Mouse (Mus musculus) lung, adult 2 months (tissue): ENCODE data around the gene Fabp6. TPM values are rescaled to one million over a fixed set of nuclear protein-coding genes. Genes with fewer than 3 reads are reported as not detected.

Source experiments
- DNase-seq: peaks from one replicate; pipeline ENCODE4 v3.0.0; 2022
- H3K4me1 ChIP-seq: fragments of 200-500 bp; 2 replicates; pipeline ENCODE4 v1.6.1; 2011; ENCODE audit warnings: low read length; ENCODE audit not compliant: control insufficient read depth, insufficient read depth
- H3K4me3 ChIP-seq: fragments of 200-500 bp; replicated peaks from 2 replicates; pipeline ENCODE3; 2011; ENCODE audit warnings: low read depth, mild to moderate bottlenecking, control low read depth, low read length; ENCODE audit errors: extremely low read depth
- CTCF ChIP-seq: fragments of 200-500 bp; IDR thresholded peaks from 2 replicates; pipeline ENCODE4 v1.5.1; 2011; ENCODE audit warnings: mild to moderate bottlenecking, low read length, control low read depth; ENCODE audit not compliant: insufficient read depth
- POLR2A ChIP-seq: fragments of 200-500 bp; IDR thresholded peaks from 2 replicates; pipeline ENCODE4 v1.6.1; 2011; ENCODE audit warnings: low read depth, mild to moderate bottlenecking, control low read depth, low read length, borderline replicate concordance; ENCODE audit errors: extremely low read depth
- whole genome bisulfite sequencing: fragments of 180-500 bp; shearing (Covaris S2); methylation state at CpG from one replicate; pipeline ENCODE4 v1.1.7; 2018; 5-methylcytosine and 5-hydroxymethylcytosine counted together
- polyA plus RNA-seq: library from polyadenylated mRNA; depleted of rRNA; stranded (reverse); fragments of >200 nt; gene quantifications from 2 replicates; pipeline ENCODE4 v1.2.3, GENCODE M21; 2012

The Fabp6 gene
- polyA plus RNA-seq, 1 experiment = 0.34 TPM

DNA sequence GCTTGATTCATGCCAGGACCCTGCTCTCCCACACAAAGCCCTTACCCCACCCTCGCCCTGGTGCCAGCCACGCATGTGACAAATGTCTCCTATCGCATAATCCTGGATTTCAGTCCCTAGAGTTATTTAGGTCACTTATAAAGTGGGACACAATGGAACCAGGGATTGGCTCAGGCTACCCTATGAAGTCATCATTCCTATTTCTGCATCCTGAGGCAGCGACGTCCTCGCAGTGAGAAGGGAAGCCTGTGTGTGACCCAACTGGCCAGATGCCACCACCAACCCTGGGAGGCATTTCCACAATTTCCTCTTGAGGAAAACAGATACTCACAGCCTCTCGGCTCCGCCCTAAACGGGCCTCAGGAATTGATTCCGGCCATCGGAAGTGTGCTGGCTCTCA, 31.7 kb downstream of the Fabp6 start:
- WGBS = 25% methylated on average over 11 of the region's 11 CpGs
- peak; percentile 62 for DNase-seq
- TF ChIP-seq POLR2A (no peak), CTCF (no peak)
- peaks cover 13% of the 10 kb centered on the region for H3K4me1 ChIP-seq
- no peak overlapping the region for H3K4me3 ChIP-seq

DNA sequence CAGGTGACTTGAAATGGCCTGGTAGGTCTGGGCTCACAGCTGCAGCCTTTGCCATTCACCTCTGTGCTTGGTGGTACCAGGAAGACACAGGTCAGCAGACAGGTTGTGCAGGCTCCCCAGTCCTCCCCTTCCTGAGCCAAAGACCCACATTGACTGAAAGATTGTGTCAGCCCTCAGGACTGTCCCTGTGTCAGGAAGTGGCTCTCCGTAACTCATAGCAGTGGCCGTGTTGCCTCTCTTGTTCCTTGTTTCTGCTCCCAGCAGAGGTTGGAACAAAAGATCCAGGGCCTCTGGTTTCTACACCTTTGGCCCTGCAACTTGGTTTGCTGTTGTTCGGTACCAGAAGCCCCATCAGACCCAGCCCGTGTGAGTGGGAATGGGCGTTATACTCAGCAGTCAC, 32.2 kb downstream of the Fabp6 start:
- no peak for DNase-seq
- H3K4me1 ChIP-seq = peaks cover 13% of the 10 kb centered on the region
- TF ChIP-seq CTCF = no peak
- no peak for TF ChIP-seq POLR2A
- 41% methylated on average over 5 of the region's 5 CpGs for WGBS
- no peak overlapping the region for H3K4me3 ChIP-seq

DNA sequence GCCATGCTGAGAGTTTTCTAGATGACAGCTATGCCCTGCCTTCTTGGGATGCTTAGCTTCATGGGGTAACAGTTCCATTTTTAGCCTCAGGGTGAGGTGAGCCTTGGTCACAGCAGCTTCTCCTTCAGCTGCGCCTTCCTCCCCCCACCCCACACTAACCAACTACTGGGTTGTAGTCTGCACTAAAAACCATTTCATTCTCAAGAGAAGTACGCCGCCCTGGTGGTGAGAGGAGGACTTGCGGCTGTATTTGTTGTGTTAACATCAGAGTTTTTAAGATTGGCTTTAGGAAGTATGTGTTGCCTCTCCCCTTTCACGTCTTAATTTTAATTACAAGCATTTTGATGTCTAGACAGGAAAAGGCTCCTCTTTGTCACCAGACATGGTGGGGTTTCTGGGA, 33.1 kb downstream of the Fabp6 start:
- Histone ChIP-seq H3K4me1 (peaks cover 13% of the 10 kb centered on the region), H3K4me3 (no peak overlapping the region)
- TF ChIP-seq POLR2A = no peak
- TF ChIP-seq CTCF = peak; percentile 61
- WGBS = 61% methylated on average over 5 of the region's 5 CpGs
- peak; percentile 40 for DNase-seq

DNA sequence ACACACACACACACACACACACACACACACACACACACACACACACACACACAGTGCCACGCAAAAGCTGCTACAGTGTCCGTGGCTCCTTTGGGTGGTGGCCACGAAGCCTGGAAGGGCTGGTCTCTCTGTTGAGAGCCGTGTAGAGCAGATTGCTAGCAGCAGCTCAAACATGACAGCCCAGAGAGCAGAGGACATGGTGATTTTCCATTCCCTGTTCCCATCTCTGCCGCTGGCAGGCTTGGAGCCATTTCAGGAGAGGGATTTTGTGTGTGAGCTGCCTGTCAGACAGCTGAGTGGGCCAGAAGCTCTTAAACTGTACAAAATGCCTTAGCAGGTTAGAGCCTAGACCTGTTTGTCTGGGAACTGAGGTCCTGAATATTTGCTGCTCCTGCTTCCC, 34.6 kb downstream of the Fabp6 start:
- WGBS = 50% methylated on average over 5 of the region's 5 CpGs
- TF ChIP-seq POLR2A (no peak), CTCF (no peak)
- no peak for DNase-seq
- no peak overlapping the region for H3K4me3 ChIP-seq
- H3K4me1 ChIP-seq = peaks cover 16% of the 10 kb centered on the region

DNA sequence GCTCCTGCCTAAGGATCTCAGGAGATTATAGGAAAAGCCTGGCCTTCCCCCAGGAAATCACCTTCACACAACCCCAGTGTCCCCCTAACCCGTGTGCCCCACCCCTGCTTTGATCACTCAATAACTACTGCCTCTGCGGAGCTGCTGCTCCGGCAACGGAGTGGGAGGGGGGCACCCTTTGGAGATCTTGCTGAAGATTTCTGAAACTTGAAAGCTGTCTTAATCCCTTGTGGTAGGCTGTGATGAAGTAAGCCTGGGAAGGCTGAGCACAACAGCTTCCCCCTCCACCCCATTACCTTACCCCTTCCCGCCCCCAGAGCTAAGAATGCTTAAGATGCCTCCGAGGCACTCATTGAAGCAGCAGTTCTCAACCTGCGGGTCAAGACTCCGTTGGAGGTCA, 35.5 kb downstream of the Fabp6 start:
- Histone ChIP-seq H3K4me3 (no peak overlapping the region), H3K4me1 (peaks cover 16% of the 10 kb centered on the region)
- 49% methylated on average over 8 of the region's 8 CpGs for WGBS
- no peak for DNase-seq
- no peak for TF ChIP-seq CTCF
- no peak for TF ChIP-seq POLR2A

DNA sequence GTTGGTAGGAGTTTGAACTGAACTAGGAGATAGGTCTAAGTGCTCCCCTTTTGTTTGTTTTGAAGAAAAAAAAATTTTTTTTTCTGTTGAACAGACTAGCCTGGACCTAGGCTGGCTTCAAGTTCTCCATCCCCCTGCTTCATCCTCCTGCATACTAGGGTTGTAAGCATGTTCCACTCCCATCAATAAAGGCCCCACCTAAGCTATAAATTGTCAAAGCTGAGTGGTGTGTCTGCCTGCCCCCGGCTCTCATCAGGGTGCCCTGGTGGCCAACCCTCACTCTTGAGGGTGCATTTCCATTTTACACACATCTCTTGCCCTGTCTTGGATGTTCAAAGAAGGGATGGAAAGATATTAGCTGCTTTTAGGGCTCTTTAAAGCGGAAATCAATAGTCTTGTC, 35.9 kb downstream of the Fabp6 start:
- no peak for TF ChIP-seq POLR2A
- TF ChIP-seq CTCF = no peak
- DNase-seq = no peak
- Histone ChIP-seq H3K4me3 (no peak overlapping the region), H3K4me1 (peaks cover 16% of the 10 kb centered on the region)
- 62% methylated on average over 2 of the region's 2 CpGs for WGBS

DNA sequence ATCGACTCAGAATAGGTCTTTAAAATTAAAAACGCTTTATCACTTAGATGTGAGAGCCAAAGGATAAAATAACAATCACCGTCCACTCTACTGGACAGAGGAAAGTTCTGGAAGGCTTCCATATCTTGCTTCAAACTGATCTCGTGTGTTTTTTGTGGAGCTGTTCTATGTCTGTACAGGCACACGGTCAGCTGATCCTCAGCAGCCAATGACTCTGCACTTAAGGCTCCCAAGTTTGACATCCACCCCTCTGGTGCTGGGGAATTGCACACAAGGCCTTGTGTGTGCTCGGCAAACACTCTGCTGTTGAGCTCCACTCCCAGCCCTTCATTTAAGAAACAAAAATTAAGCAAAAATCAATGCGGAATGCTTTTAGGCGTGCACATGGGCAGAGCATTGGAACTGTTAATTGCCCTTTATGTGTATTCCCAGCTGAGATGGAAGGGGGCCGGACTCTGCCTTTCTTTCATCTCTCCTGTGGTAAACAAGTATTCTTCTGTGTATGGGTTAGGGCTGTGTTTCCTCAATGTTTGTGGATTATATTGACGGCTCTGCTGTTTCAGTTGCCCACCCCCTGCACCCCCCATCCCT, 37.6 kb downstream of the Fabp6 start:
- no peak for DNase-seq
- WGBS = 52% methylated on average over 10 of the region's 10 CpGs
- Histone ChIP-seq H3K4me1 (peaks cover 3% of the 10 kb centered on the region; the same call in 1 of the 2 replicates), H3K4me3 (no peak overlapping the region)
- no peak for TF ChIP-seq POLR2A

DNA sequence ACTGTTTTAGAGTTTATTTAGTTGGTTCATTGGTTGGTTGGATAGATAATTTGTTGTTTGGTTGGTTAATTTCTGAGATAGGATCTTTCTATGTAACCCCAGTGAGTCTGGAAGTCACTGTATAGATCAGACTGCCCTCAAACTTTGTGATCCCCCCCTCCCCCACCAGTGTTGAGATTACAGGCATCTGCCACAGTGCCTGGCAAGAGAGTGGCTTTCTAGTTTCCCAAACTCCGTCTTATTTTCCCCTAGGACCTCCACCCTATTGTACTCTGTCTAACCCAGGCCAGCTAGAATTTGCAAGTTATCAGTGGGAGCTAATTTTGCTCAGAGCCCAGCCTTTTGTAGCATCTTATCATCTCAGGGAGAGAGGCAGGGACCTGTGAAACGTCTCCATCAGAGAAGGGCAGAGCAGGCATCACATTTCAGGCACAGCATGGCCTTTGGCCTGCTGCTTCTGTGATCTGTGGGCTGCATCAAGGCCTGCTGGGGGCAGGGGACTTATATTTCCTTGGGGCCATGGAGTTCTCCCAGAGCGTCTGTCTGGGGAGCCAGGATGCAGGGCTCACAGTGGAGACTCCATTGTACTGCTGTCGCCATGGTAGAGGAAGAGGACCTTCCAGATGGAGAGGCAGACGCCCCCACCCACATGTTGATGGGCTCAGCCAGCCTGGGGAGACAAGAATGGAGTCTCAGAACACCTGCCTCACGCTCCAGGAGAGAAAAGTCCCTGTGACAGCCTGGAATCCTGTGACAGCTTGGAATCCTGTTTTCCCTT, 41.6 kb downstream of the Fabp6 start:
- no peak for DNase-seq
- H3K4me1 ChIP-seq = peaks cover 3% of the 10 kb centered on the region; the same call in 1 of the 2 replicates
- H3K4me3 ChIP-seq = no peak overlapping the region
- WGBS = 50% methylated on average over 6 of the region's 6 CpGs
- TF ChIP-seq CTCF (no peak), POLR2A (no peak)

DNA sequence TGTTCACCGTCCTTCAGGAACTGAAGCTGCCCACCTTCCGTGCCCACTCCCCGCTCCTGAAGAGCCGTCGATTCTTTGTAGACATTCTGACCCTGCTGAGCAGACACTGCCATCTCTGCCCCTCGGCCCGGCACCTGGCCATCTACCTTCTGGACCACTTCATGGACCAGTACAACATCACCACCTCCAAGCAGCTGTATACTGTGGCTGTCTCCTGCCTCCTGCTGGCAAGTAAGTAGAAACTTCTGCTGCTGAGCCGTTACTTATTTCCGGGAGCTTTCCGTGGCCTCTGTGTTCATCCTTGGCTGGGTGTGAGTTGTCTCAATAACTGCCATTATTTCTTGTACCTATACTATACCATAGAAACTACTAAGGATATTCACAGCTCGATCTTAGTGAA, 44.8 kb downstream of the Fabp6 start:
- WGBS = 78% methylated on average over 11 of the region's 11 CpGs
- Histone ChIP-seq H3K4me1 (no peaks in the 10 kb centered on the region), H3K4me3 (no peak overlapping the region)
- TF ChIP-seq CTCF (peak; percentile 36; the same call in 1 of the 2 replicates), POLR2A (no peak)
- DNase-seq = no peak

DNA sequence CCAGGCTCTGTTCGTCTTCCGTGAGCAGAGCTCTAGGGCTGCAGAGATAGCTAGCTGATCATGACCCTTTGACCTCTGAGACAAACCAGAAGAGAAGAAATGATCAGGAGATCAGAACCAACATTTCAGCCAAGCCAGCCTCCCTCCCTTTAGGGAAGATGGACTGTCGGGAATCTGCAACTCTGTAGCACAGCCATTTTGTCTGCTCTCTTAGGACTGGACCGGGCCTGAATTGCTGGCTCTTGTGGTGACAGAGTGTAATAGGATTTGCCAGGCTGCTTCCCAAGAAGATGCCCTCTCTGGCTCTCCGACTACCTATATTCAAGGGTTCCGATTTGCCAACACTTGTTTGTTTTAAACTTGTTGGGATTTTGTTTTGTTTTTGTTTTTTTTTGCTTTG, 48.7 kb downstream of the Fabp6 start:
- WGBS = 95% methylated on average over 6 of the region's 6 CpGs

DNA sequence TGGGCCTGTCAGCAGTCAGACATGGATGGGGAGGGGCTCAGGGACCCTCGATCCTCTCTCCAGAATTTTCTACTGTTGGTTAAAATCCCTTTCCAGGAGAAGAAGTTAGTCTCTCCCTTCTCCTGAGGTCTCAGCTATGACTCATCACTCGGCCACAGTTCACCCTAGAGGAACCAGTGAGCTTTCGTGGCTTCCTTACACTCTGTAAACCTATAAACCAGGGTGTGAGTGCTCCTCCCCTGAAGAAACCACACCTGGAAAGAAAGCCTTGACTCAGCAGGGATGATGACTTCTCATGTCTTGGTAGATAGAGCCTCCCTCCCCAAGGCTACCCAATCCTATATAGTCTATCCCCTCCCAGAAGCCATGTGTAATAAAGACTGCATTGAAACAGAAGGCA, 49.6 kb downstream of the Fabp6 start:
- no peak for DNase-seq
- Histone ChIP-seq H3K4me1 (peaks cover 16% of the 10 kb centered on the region), H3K4me3 (no peak overlapping the region)
- TF ChIP-seq POLR2A (no peak), CTCF (no peak)
- WGBS = 88% methylated on average over 3 of the region's 3 CpGs

More for the DNA sequence above, 48.7 kb downstream of the Fabp6 start:
- TF ChIP-seq CTCF = no peak
- TF ChIP-seq POLR2A = no peak
- Histone ChIP-seq H3K4me1 (peaks cover 16% of the 10 kb centered on the region), H3K4me3 (no peak overlapping the region)
- no peak for DNase-seq
